Mouse (Mus musculus): ENCODE data around the gene Hoxa11. TPM values are rescaled to one million over a fixed set of nuclear protein-coding genes. Genes with fewer than 3 reads are reported as not detected.
A peak's percentile ranks its signal among the peaks of the same experiment; 100 is the strongest.

The Hoxa11 gene
- total RNA-seq, 2 experiments from 2014 or later: not detected

- no peak for DNase-seq
These were observed 2.4 kb upstream of the Hoxa11 start for GRCm38 (mm10) chr6:52247766-52248637.

- DNase-seq: no peak
These were observed 1.3 kb upstream of the Hoxa11 start for GRCm38 (mm10) chr6:52246916-52247315.

GRCm38 (mm10) chr6:52246403-52246803, 793 bp upstream of the Hoxa11 start:
- no peak for DNase-seq

- DNase-seq: no peak
These were observed 412 bp downstream of the Hoxa11 start for GRCm38 (mm10) chr6:52245040-52245756.

GRCm38 (mm10) chr6:52244471-52245039, 1.1 kb downstream of the Hoxa11 start:
- no peak for DNase-seq

GRCm38 (mm10) chr6:52243681-52244121, 1.9 kb downstream of the Hoxa11 start:
- no peak for DNase-seq

- no peak for DNase-seq
These were observed 2.7 kb downstream of the Hoxa11 start for GRCm38 (mm10) chr6:52242801-52243332.

GRCm38 (mm10) chr6:52241001-52241621, 4.5 kb downstream of the Hoxa11 start:
- DNase-seq: no peak

GRCm38 (mm10) chr6:52240389-52241000, 5.1 kb downstream of the Hoxa11 start, which contains the start of gene Hoxa10:
Gene Hoxa10, minus strand, starts transcription at chr6:52240854.
- peak; percentile 73 to 79 for DNase-seq

- no peak for DNase-seq
These were observed 5.8 kb downstream of the Hoxa11 start for GRCm38 (mm10) chr6:52239625-52240388.

- DNase-seq: no peak
These were observed 6.6 kb downstream of the Hoxa11 start for GRCm38 (mm10) chr6:52238976-52239375.

GRCm38 (mm10) chr6:52238155-52238545, 7.5 kb downstream of the Hoxa11 start:
- DNase-seq: no peak

GRCm38 (mm10) chr6:52237346-52238154, 8.1 kb downstream of the Hoxa11 start:
- DNase-seq: no peak

GRCm38 (mm10) chr6:52236806-52237205, 8.8 kb downstream of the Hoxa11 start:
- DNase-seq: no peak

GRCm38 (mm10) chr6:52235866-52236265, 9.7 kb downstream of the Hoxa11 start:
- no peak for DNase-seq

GRCm38 (mm10) chr6:52235267-52235666, 10.3 kb downstream of the Hoxa11 start:
- no peak for DNase-seq

GRCm38 (mm10) chr6:52234428-52235140, 11.0 kb downstream of the Hoxa11 start:
- no peak for DNase-seq

- peak in 1 of 2 experiments; percentile 22 for DNase-seq
These were observed 11.8 kb downstream of the Hoxa11 start for GRCm38 (mm10) chr6:52233546-52234427.
